Mouse (Mus musculus): ENCODE results near the gene Chmp4b. TPM values are rescaled to one million over a fixed set of nuclear protein-coding genes. Genes with fewer than 3 reads are reported as not detected.

The Chmp4b gene
- polyA plus RNA-seq, 1 experiment from 2014 or later = 29.3 TPM

DNA sequence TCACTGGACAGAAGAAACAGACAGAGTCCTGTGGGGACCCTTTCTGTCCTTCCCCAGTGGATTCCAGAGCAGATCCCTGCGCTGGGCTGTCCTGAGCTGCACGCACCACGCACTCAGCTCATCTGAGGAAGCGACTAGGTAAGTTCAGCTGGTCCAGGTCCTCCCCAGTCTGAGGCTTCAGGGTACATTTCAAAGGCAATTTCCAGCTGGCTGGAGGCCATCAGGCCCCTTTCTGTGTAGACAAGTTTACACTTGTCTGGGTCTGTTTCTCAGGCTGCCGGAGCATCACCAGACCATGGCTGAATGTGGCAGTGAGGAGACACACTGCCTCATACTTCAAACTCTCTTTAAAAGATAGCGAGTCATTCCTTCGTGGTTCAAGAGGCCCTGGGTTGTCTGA is 55.8 kb downstream of the Chmp4b start:
- WGBS = 72% methylated on average over 7 of the region's 7 CpGs
- ATAC-seq (ENCODE audit: insufficient number of reproducible peaks, insufficient read depth, low FRiP score, low TSS enrichment) = no peak

DNA sequence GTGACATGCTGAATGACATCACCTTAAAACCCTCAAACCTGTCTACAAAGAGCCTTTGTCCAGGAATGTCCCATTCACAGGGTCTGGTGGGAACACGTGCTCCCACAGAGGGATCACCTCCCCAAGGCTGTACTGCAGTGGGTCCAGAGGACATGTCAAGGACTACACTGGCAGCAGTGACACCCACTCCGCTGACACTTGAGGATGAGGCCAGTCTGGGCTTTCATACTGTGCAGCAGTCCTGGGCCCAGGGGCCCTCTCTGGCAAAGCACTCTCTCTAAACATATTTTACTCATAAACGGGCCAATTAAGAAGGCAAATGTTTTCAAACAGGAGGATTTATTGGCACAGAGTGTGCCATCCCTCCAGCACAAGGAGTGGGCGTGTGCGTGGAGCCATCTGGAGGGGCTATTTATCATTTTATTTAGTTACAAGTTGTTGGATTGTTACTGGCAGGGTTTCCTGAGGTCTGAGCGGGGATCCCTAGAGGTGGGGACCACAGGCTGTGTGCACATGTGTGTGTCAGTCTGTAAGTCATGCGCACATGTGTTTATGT is 56.4 kb downstream of the Chmp4b start:
- Histone ChIP-seq H3K27me3 (no peaks in the 10 kb centered on the region), H3K36me3 (no peaks in the 10 kb centered on the region), H3K4me1 (peaks cover 5% of the 10 kb centered on the region; the same call in 1 of the 2 replicates), H3K9me3 (no peaks in the 10 kb centered on the region), H3K27ac (no peak overlapping the region), H3K4me3 (no peak overlapping the region), H3K4me2 (replicated peaks) (no peak overlapping the region), H3K9ac (no peak overlapping the region)
- no peak for ATAC-seq (ENCODE audit: insufficient number of reproducible peaks, insufficient read depth, low FRiP score, low TSS enrichment)
- 76% methylated on average over 7 of the region's 7 CpGs for WGBS

More for the DNA sequence above, 55.8 kb downstream of the Chmp4b start:
- Histone ChIP-seq H3K4me3 (no peak overlapping the region), H3K4me2 (replicated peaks) (no peak overlapping the region), H3K36me3 (no peaks in the 10 kb centered on the region), H3K9me3 (no peaks in the 10 kb centered on the region), H3K27me3 (no peaks in the 10 kb centered on the region), H3K9ac (no peak overlapping the region), H3K27ac (no peak overlapping the region), H3K4me1 (peaks cover 2% of the 10 kb centered on the region; the same call in 1 of the 2 replicates)

DNA sequence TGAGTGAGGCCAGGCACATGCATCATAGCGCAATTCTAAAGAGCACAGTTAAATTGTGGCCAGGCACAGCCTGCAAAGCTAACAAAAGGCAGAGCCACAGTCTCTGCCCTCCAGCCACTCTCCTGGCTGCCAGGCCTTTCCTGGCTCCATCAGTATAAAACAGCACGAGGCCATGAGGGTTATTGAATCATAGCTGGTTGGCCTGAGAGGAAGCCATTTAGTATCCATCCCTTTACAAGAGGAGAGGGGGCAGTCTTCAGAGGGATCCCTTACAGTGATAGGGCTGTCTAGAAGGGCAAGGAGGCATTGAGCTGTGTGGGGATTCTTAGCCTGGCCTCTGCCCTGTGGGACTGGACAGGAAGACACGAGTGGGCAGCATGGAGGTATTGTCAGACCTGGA is 60.2 kb downstream of the Chmp4b start:
- Histone ChIP-seq H3K27me3 (no peaks in the 10 kb centered on the region), H3K27ac (no peak overlapping the region), H3K9ac (no peak overlapping the region), H3K4me2 (replicated peaks) (no peak overlapping the region), H3K4me1 (peaks cover 5% of the 10 kb centered on the region; the same call in 1 of the 2 replicates), H3K4me3 (no peak overlapping the region), H3K36me3 (no peaks in the 10 kb centered on the region), H3K9me3 (no peaks in the 10 kb centered on the region)
- 47% methylated on average over 3 of the region's 3 CpGs for WGBS
- 0 out of 2 replicates have a peak, but pooled peaks have one; percentile 9 for ATAC-seq (ENCODE audit: insufficient number of reproducible peaks, insufficient read depth, low FRiP score, low TSS enrichment)

DNA sequence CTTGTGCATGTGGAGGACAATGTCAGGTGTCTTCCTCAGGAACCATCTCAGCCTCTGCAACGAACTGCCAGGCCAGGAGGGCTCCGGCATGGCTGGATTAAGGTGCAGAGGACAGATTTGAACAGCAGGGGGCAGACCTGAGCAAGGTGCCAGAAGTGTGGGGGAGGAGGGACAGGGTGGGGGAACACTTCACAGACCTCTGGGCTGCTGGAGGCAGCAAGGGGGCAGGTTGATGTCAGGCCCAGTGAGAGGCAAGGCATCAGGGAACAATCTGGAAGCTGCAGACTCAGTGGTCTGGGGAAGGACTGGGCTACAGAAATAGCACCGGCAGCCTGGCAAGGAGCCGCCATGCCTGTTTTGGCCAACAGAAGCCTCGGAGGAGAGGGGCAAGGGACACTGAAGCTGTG is 60.8 kb downstream of the Chmp4b start:
- Histone ChIP-seq H3K4me2 (replicated peaks) (no peak overlapping the region), H3K9ac (no peak overlapping the region), H3K4me1 (peaks cover 5% of the 10 kb centered on the region; the same call in 1 of the 2 replicates), H3K4me3 (no peak overlapping the region), H3K36me3 (no peaks in the 10 kb centered on the region), H3K27me3 (no peaks in the 10 kb centered on the region), H3K9me3 (no peaks in the 10 kb centered on the region), H3K27ac (no peak overlapping the region)
- no peak for ATAC-seq (ENCODE audit: insufficient number of reproducible peaks, insufficient read depth, low FRiP score, low TSS enrichment)
- WGBS = 38% methylated on average over 5 of the region's 5 CpGs

DNA sequence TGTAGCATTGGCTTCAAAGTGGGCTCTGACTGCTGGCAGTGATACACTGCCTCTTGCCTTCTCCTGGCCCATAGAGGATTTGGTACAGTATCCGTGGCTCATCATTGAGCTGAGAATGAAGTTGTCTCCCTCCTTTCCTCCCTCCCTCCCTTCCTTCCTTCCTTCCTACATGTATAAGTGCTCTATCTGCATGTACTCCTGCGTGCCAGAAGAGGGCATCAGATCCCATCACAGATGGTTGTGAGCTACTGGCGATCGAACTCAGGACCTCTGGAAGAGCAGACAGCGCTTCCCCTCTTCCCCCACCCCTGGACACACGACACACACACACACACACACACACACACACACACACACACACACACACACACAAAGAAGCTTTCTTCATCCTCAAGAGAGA is 61.6 kb downstream of the Chmp4b start:
- H3K27ac ChIP-seq = no peak overlapping the region
- H3K4me3 ChIP-seq = no peak overlapping the region
- no peaks in the 10 kb centered on the region for H3K27me3 ChIP-seq
- H3K9me3 ChIP-seq = no peaks in the 10 kb centered on the region
- no peaks in the 10 kb centered on the region for H3K36me3 ChIP-seq
- 54% methylated on average over 5 of the region's 6 CpGs for WGBS
- no peak overlapping the region for H3K4me2 ChIP-seq (replicated peaks)
- H3K9ac ChIP-seq = no peak overlapping the region
- H3K4me1 ChIP-seq = peaks cover 5% of the 10 kb centered on the region; the same call in 1 of the 2 replicates
- no peak for ATAC-seq (ENCODE audit: insufficient number of reproducible peaks, insufficient read depth, low FRiP score, low TSS enrichment)

DNA sequence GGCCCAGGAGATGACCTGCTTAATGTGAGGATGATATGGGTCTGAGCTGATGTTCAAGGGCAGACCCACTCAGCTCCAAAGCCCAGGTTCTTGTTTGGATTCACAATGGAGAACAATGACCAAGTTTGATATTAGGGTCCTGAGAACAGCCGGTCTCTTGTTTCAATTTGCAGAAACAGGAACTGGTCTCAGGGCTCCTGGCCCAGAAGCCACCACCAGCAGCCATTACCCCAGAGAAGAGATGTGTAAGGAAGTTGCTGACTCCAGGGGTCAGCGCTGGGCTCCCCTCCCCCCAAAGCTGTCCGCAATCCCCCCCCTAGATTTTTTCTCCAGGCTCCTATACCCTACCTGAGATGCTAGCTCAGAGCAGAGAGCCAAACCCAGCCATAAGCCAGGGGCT is 62.5 kb downstream of the Chmp4b start:
- H3K4me2 ChIP-seq (replicated peaks) = no peak overlapping the region
- H3K9ac ChIP-seq = no peak overlapping the region
- peaks cover 5% of the 10 kb centered on the region; the same call in 1 of the 2 replicates for H3K4me1 ChIP-seq
- 51% methylated on average over 3 of the region's 3 CpGs for WGBS
- ATAC-seq (ENCODE audit: insufficient number of reproducible peaks, insufficient read depth, low FRiP score, low TSS enrichment) = no peak
- H3K36me3 ChIP-seq = no peaks in the 10 kb centered on the region
- H3K4me3 ChIP-seq = no peak overlapping the region
- H3K9me3 ChIP-seq = no peaks in the 10 kb centered on the region
- H3K27ac ChIP-seq = no peak overlapping the region
- H3K27me3 ChIP-seq = no peaks in the 10 kb centered on the region

DNA sequence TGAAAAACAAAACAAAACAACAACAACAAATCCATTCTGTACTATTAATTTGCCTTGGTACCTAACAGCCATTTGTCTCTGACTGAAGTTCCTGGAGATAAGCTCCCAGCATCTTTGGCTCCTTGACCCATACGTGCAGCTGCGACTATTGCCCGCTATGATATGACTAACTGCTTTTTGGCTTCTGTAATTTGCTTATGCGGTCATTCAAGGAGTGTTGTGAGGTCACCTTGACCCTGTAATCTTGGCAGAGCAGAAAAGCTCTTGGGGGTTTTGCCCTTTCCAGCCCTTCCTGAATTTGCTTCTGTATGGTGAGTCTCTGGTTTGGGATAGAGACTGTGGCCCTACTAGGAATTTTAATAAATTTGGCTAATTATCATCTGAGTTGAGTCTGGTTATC is 65.1 kb downstream of the Chmp4b start:
- no peaks in the 10 kb centered on the region for H3K36me3 ChIP-seq
- no peak overlapping the region for H3K9ac ChIP-seq
- H3K4me3 ChIP-seq = no peak overlapping the region
- ATAC-seq (ENCODE audit: insufficient number of reproducible peaks, insufficient read depth, low FRiP score, low TSS enrichment) = no peak
- no peak overlapping the region for H3K4me2 ChIP-seq (replicated peaks)
- 92% methylated on average over 4 of the region's 4 CpGs for WGBS
- no peak overlapping the region for H3K27ac ChIP-seq
- H3K9me3 ChIP-seq = no peaks in the 10 kb centered on the region
- peaks cover 5% of the 10 kb centered on the region; the same call in 1 of the 2 replicates for H3K4me1 ChIP-seq
- no peaks in the 10 kb centered on the region for H3K27me3 ChIP-seq

DNA sequence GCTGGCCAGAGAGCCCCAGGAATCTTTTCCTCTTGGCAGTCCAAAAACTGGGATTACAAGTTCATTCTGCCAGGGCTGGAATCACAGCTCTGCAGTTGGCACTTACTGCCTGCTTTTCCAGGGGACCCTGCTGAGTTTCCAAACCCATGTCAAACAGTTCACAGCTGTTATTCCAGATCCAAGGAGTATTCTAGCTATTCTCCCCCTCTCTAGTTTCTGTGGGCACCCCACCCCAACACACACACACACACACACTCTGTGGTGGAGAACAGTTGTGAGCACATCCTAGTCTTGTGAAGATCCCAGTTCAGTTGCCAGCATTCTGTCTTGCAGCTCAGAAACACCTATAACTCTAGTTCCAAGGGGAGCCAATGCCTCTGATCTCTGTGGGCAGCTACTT is 65.6 kb downstream of the Chmp4b start:
- ATAC-seq (ENCODE audit: insufficient number of reproducible peaks, insufficient read depth, low FRiP score, low TSS enrichment) = no peak
- Histone ChIP-seq H3K27me3 (no peaks in the 10 kb centered on the region), H3K36me3 (no peaks in the 10 kb centered on the region), H3K4me2 (replicated peaks) (no peak overlapping the region), H3K4me3 (no peak overlapping the region), H3K9me3 (no peaks in the 10 kb centered on the region), H3K9ac (no peak overlapping the region), H3K27ac (no peak overlapping the region), H3K4me1 (peaks cover 4% of the 10 kb centered on the region; the same call in 1 of the 2 replicates)

DNA sequence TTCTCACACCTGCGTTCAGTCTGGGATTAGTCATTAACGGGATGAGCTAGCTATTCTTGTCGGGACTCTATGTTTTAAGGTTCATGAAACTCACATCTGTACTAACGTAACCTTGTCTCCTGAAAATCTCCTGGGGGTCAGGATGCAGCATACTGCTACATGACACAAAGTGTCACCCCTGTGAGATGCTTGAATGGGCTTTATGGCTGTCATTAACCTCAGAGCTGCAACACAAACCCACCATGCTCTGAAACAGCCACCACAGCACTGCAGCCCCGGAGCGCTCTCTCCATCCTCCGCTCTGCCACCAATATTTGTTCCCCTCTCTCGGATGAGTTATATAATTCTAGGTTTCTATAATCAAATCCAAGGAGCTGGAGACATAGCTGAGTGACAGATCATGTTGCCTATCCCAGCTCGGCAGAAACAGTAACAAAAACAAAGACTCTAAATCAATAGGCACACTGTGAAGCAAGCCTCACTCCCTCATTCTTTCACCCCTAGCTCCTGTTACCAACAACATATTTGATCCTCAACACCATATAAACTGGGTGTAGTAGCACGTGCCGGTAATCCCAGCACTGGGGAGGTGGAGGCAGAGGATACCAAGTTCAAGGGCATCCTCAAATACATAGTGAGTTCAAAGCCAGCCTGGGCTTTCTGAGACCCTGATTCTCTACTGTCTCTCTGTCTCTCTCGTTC is 67.5 kb downstream of the Chmp4b start:
- Histone ChIP-seq H3K36me3 (no peaks in the 10 kb centered on the region), H3K9ac (no peak overlapping the region), H3K4me2 (replicated peaks) (no peak overlapping the region), H3K4me1 (no peaks in the 10 kb centered on the region), H3K27me3 (no peaks in the 10 kb centered on the region), H3K27ac (no peak overlapping the region), H3K4me3 (no peak overlapping the region), H3K9me3 (no peaks in the 10 kb centered on the region)
- WGBS = 77% methylated on average over 12 of the region's 12 CpGs
- ATAC-seq (ENCODE audit: insufficient number of reproducible peaks, insufficient read depth, low FRiP score, low TSS enrichment) = no peak

DNA sequence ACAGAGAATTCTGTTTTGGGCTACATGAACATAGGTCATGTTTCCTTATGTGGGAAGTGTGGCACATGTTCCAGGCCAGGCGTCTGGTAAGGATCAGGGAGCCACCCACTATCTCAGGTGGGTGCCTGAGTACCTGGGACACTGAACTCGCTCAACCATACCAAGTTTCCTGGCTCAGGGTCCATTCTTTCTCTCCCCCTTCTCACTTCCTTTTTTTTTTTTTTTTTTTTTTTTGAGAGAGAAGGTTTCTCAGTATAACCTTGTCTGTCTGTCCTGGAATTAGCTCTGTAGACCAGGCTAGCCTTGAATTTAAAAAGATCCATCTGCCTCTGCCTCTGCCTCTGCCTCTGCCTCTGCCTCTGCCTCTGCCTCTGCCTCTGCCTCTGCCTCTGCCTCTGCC is 68.8 kb downstream of the Chmp4b start:
- no peak for ATAC-seq (ENCODE audit: insufficient number of reproducible peaks, insufficient read depth, low FRiP score, low TSS enrichment)

DNA sequence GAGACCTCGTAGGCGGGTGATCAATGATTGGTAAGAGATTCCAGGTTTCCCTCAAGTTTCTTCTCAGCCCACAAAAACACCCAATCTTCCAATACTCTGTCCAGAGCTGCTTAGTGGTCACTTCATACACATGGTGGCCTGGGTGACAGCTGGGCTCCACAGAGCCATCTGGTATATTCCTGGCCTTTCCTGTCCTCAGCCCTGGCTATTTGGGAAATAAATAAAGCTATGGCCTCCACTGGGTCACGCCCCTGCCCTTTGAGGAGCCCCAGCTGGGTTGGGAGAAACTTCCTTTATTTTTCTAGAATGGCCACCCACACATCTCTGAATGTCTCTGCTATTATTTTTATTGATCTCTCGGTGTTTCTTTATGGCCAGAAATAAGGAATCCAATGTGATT is 72.0 kb downstream of the Chmp4b start:
- no peak overlapping the region for H3K9ac ChIP-seq
- H3K36me3 ChIP-seq = no peaks in the 10 kb centered on the region
- WGBS = 83% methylated on average over 4 of the region's 4 CpGs
- no peak overlapping the region for H3K27ac ChIP-seq
- no peaks in the 10 kb centered on the region for H3K9me3 ChIP-seq
- no peak overlapping the region for H3K4me3 ChIP-seq
- ATAC-seq (ENCODE audit: insufficient number of reproducible peaks, insufficient read depth, low FRiP score, low TSS enrichment) = no peak
- no peaks in the 10 kb centered on the region for H3K27me3 ChIP-seq
- no peaks in the 10 kb centered on the region for H3K4me1 ChIP-seq
- no peak overlapping the region for H3K4me2 ChIP-seq (replicated peaks)

More for the DNA sequence above, 68.8 kb downstream of the Chmp4b start:
- WGBS = 83% methylated on average over 2 of the region's 2 CpGs
- H3K4me2 ChIP-seq (replicated peaks) = no peak overlapping the region
- H3K4me3 ChIP-seq = no peak overlapping the region
- no peaks in the 10 kb centered on the region for H3K27me3 ChIP-seq
- H3K4me1 ChIP-seq = no peaks in the 10 kb centered on the region
- no peaks in the 10 kb centered on the region for H3K36me3 ChIP-seq
- no peak overlapping the region for H3K9ac ChIP-seq
- no peak overlapping the region for H3K27ac ChIP-seq
- no peaks in the 10 kb centered on the region for H3K9me3 ChIP-seq

DNA sequence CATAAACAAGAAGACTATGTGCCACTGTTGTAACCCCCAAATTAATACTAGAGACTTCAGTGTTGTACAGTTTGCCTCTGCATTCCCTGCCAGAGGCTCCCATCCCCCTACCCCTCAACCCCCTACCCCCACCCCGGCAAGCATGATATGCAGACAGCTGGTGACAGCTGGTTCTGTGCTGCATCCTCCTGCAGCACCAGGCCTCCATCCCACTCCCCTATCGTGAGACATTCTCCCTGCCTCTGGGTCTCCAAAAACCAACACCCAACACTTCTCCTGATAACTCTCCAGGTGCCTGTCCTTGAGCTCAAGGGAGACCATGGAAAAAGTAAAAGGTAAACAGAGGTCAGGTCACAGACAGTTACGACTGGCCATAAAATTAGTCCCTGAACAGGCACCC is 78.2 kb downstream of the Chmp4b start:
- Histone ChIP-seq H3K4me3 (no peak overlapping the region), H3K27ac (no peak overlapping the region), H3K9ac (no peak overlapping the region), H3K27me3 (no peaks in the 10 kb centered on the region), H3K36me3 (no peaks in the 10 kb centered on the region), H3K4me2 (replicated peaks) (no peak overlapping the region), H3K9me3 (no peaks in the 10 kb centered on the region), H3K4me1 (0 out of 2 replicates have a peak, but pooled peaks cover 3% of the 10 kb centered on the region)
- 46% methylated on average over 3 of the region's 3 CpGs for WGBS
- no peak for ATAC-seq (ENCODE audit: insufficient number of reproducible peaks, insufficient read depth, low FRiP score, low TSS enrichment)

Measured in embryonic facial prominence, embryonic 12.5 days (tissue).